Mouse (Mus musculus) neural tube, embryonic 14.5 days (tissue): ENCODE measurements at regions not wholly inside any gene's neighbourhood (a gene's known extent, or its start where the extent isn't known, plus 50 kb on each side); places are given as distances from the start of the nearest gene placed in this dataset.

Experiments
- ATAC-seq: fragments of 200-750 bp; cut with Nextera tagmentation; 2 replicates; pipeline ENCODE4 v1.8.0; 2017; ENCODE audit warnings: low read depth, mild to moderate bottlenecking, moderate TSS enrichment, moderate library complexity
- H3K27ac ChIP-seq: fragments of 300-500 bp; sonication (generic); 2 replicates; pipeline ENCODE4 v1.5.1; 2014; ENCODE audit warnings: low read depth, mild to moderate bottlenecking, control low read depth, low read length, moderate library complexity, mixed read lengths
- H3K27me3 ChIP-seq: fragments of 300-500 bp; sonication (generic); 2 replicates; pipeline ENCODE4 v1.6.1; 2014; ENCODE audit warnings: low read length; ENCODE audit not compliant: control insufficient read depth, insufficient read depth
- H3K36me3 ChIP-seq: fragments of 300-500 bp; sonication (generic); 2 replicates; pipeline ENCODE4 v1.6.1; 2014; ENCODE audit warnings: low read length, mixed read lengths; ENCODE audit not compliant: control insufficient read depth, insufficient read depth
- H3K4me1 ChIP-seq: fragments of 300-500 bp; sonication (generic); 2 replicates; pipeline ENCODE4 v1.6.1; 2014; ENCODE audit warnings: low read length; ENCODE audit not compliant: control insufficient read depth, insufficient read depth
- H3K4me2 ChIP-seq: fragments of 300-500 bp; sonication (generic); 2 replicates; pipeline ENCODE4 v1.6.1; 2014; ENCODE audit warnings: mild to moderate bottlenecking, low read depth, low read length, control low read depth
- H3K4me3 ChIP-seq: fragments of 300-500 bp; sonication (generic); 2 replicates; pipeline ENCODE4 v1.5.1; 2014; ENCODE audit warnings: low read depth, low read length, control low read depth, mixed read lengths
- H3K9ac ChIP-seq: fragments of 300-500 bp; sonication (generic); replicated peaks from 2 replicates; pipeline ENCODE4 v1.6.1; 2014; ENCODE audit warnings: low read depth, mild to moderate bottlenecking, control low read depth, low read length, mixed read lengths
- H3K9me3 ChIP-seq: fragments of 300-500 bp; sonication (generic); 2 replicates; pipeline ENCODE4 v1.6.1; 2016; ENCODE audit warnings: low read length; ENCODE audit not compliant: control insufficient read depth
- WGBS: fragments of 180-500 bp; shearing (Covaris S2); extraction: QIAGEN DNeasy Blood & Tissue Kit; methylation state at CpG from one replicate; pipeline ENCODE4 v1.1.7; 2014; 5-methylcytosine and 5-hydroxymethylcytosine counted together

GRCm38 (mm10) chr5:4661420-4662197 is 96.2 kb downstream of the Fzd1 start:
- ATAC-seq: no peak
- Histone ChIP-seq H3K27ac (no peak overlapping the region), H3K4me1 (0 out of 2 replicates have a peak, but pooled peaks cover 3% of the 10 kb centered on the region), H3K4me3 (no peak overlapping the region), H3K9ac (no peak overlapping the region), H3K27me3 (no peaks in the 10 kb centered on the region), H3K9me3 (no peaks in the 10 kb centered on the region), H3K36me3 (no peaks in the 10 kb centered on the region), H3K4me2 (no peak overlapping the region)
- WGBS: 27% methylated on average over 12 of the region's 12 CpGs

GRCm38 (mm10) chr5:4657982-4658381 is 99.9 kb downstream of the Fzd1 start:
- Histone ChIP-seq H3K36me3 (no peaks in the 10 kb centered on the region), H3K9me3 (no peaks in the 10 kb centered on the region), H3K27ac (no peak overlapping the region), H3K4me1 (0 out of 2 replicates have a peak, but pooled peaks cover 3% of the 10 kb centered on the region), H3K9ac (no peak overlapping the region), H3K4me3 (no peak overlapping the region), H3K27me3 (no peaks in the 10 kb centered on the region), H3K4me2 (no peak overlapping the region)
- ATAC-seq: no peak
- WGBS: 45% methylated on average over 1 of the region's 1 CpGs

- Histone ChIP-seq H3K4me2 (no peak overlapping the region), H3K9ac (no peak overlapping the region), H3K36me3 (no peaks in the 10 kb centered on the region), H3K4me1 (no peaks in the 10 kb centered on the region), H3K27ac (no peak overlapping the region), H3K9me3 (no peaks in the 10 kb centered on the region), H3K4me3 (no peak overlapping the region), H3K27me3 (no peaks in the 10 kb centered on the region)
- no peak for ATAC-seq
Measured at GRCm38 (mm10) chr5:4654186-4654585, 103.6 kb downstream of the Fzd1 start.

- no peak overlapping the region for H3K4me3 ChIP-seq
- no peaks in the 10 kb centered on the region for H3K36me3 ChIP-seq
- H3K9ac ChIP-seq: no peak overlapping the region
- no peaks in the 10 kb centered on the region for H3K4me1 ChIP-seq
- WGBS: 31% methylated on average over 6 of the region's 6 CpGs
- H3K27ac ChIP-seq: no peak overlapping the region
- peak; percentile 78; the same call in 1 of the 2 replicates for ATAC-seq
- H3K9me3 ChIP-seq: no peaks in the 10 kb centered on the region
- no peaks in the 10 kb centered on the region for H3K27me3 ChIP-seq
- H3K4me2 ChIP-seq: no peak overlapping the region
Measured at GRCm38 (mm10) chr5:4651167-4651955, 106.5 kb downstream of the Fzd1 start.

- 43% methylated on average over 3 of the region's 3 CpGs for WGBS
- Histone ChIP-seq H3K9ac (no peak overlapping the region), H3K4me2 (no peak overlapping the region), H3K36me3 (no peaks in the 10 kb centered on the region), H3K27me3 (no peaks in the 10 kb centered on the region), H3K4me3 (no peak overlapping the region), H3K27ac (no peak overlapping the region), H3K9me3 (no peaks in the 10 kb centered on the region), H3K4me1 (no peaks in the 10 kb centered on the region)
- peak; percentile 38; the same call in 1 of the 2 replicates for ATAC-seq
Measured at GRCm38 (mm10) chr5:4650709-4651108, 107.1 kb downstream of the Fzd1 start.

- H3K4me2 ChIP-seq: no peak overlapping the region
Measured at GRCm38 (mm10) chr5:4649858-4650556, 107.8 kb downstream of the Fzd1 start.

GRCm38 (mm10) chr5:4641041-4641440 is 116.8 kb downstream of the Fzd1 start:
- Histone ChIP-seq H3K4me1 (no peaks in the 10 kb centered on the region), H3K9me3 (no peaks in the 10 kb centered on the region), H3K27me3 (no peaks in the 10 kb centered on the region), H3K4me3 (no peak overlapping the region), H3K36me3 (no peaks in the 10 kb centered on the region), H3K9ac (no peak overlapping the region), H3K27ac (no peak overlapping the region), H3K4me2 (no peak overlapping the region)
- no peak for ATAC-seq

More at GRCm38 (mm10) chr5:4649858-4650556, 107.8 kb downstream of the Fzd1 start:
- no peak overlapping the region for H3K4me3 ChIP-seq
- no peaks in the 10 kb centered on the region for H3K27me3 ChIP-seq
- H3K36me3 ChIP-seq: no peaks in the 10 kb centered on the region
- H3K9me3 ChIP-seq: no peaks in the 10 kb centered on the region
- 40% methylated on average over 6 of the region's 6 CpGs for WGBS
- no peak; the same call in 1 of the 2 replicates for ATAC-seq
- H3K27ac ChIP-seq: no peak overlapping the region
- H3K9ac ChIP-seq: no peak overlapping the region
- no peaks in the 10 kb centered on the region for H3K4me1 ChIP-seq

- H3K4me2 ChIP-seq: no peak overlapping the region
- no peak overlapping the region for H3K27ac ChIP-seq
- WGBS: 75% methylated on average over 3 of the region's 3 CpGs
- no peaks in the 10 kb centered on the region for H3K9me3 ChIP-seq
- no peak overlapping the region for H3K4me3 ChIP-seq
- no peaks in the 10 kb centered on the region for H3K36me3 ChIP-seq
- H3K4me1 ChIP-seq: no peaks in the 10 kb centered on the region
- no peak overlapping the region for H3K9ac ChIP-seq
- no peak for ATAC-seq
- H3K27me3 ChIP-seq: no peaks in the 10 kb centered on the region
Measured at GRCm38 (mm10) chr5:4633763-4634162, 124.1 kb downstream of the Fzd1 start.

- no peaks in the 10 kb centered on the region for H3K36me3 ChIP-seq
- no peak overlapping the region for H3K4me3 ChIP-seq
- H3K27me3 ChIP-seq: no peaks in the 10 kb centered on the region
- 87% methylated on average over 6 of the region's 6 CpGs for WGBS
- H3K9me3 ChIP-seq: no peaks in the 10 kb centered on the region
- no peak overlapping the region for H3K4me2 ChIP-seq
- H3K9ac ChIP-seq: no peak overlapping the region
- ATAC-seq: no peak
- no peak overlapping the region for H3K27ac ChIP-seq
- H3K4me1 ChIP-seq: no peaks in the 10 kb centered on the region
Measured at GRCm38 (mm10) chr5:4625206-4625605, 132.6 kb downstream of the Fzd1 start.
